8 mouse cellular contexts compared by ENCODE assay signal in the genomic region with DNA sequence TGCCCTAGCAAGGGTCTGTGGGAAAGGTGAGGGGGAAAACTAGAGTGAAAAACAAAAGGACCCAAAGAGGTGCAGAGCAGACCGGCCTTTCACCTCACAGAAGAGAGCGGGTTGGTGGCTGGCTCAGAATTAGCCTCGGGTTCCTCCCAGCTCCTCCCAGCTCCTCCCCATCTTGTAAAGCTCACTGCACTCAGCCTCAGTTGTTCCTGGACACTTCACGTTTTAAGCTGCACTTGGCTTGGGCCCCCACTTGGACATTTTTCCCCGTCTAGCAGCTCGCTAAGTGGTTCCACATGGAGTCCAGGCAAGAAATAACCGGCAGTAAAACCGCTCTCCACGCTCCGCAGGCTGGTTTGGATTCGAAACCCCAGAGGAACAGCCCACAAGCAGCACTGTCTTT. TPM values are rescaled to one million over a fixed set of nuclear protein-coding genes. Genes with fewer than 3 reads are reported as not detected.
DNase-seq lines count a peak whose midpoint lies in the region; ATAC-seq lines count a peak whose summit lies in the region.

No protein-coding gene starts in this region.

- ATAC-seq in heart, embryonic 16.5 days (replicated peaks; ENCODE audit: extremely low read depth, insufficient read depth, low FRiP score), result peak; percentile 54; the same call in 1 of the 2 replicates
- no peak for ATAC-seq in liver, embryonic 12.5 days
- 0 out of 2 replicates have a peak, but pooled peaks have one; percentile 18 for ATAC-seq in neural tube, embryonic 12.5 days (ENCODE audit: low FRiP score, low read depth)

- DNase-seq in ES-CJ7 (ENCODE audit: low read depth, low spot score), result peak; percentile 25
- DNase-seq in embryo, embryonic 11 days, result peak; percentile 72
- no peak for DNase-seq in cerebellum, postnatal 14 days
- no peak for DNase-seq in cerebellum, postnatal 36 days
- no peak for DNase-seq in layer of hippocampus, adult 11-12 months (ENCODE audit: low spot score)

- peak overlapping the region; percentile 61 for H3K4me2 ChIP-seq in heart, embryonic 16.5 days (ENCODE audit: low read depth, low read length)
- H3K4me2 ChIP-seq in liver, embryonic 12.5 days, result peak overlapping the region; percentile 42
- peak overlapping the region; percentile 43 for H3K4me2 ChIP-seq in neural tube, embryonic 12.5 days (replicated peaks)

- H3K9me3 ChIP-seq in heart, embryonic 16.5 days (replicated peaks; ENCODE audit: control insufficient read depth, low read length), result no peaks in the 10 kb centered on the region
- H3K9me3 ChIP-seq in liver, embryonic 12.5 days (replicated peaks), result peaks cover 9% of the 10 kb centered on the region; the same call in 1 of the 2 replicates
- no peaks in the 10 kb centered on the region for H3K9me3 ChIP-seq in neural tube, embryonic 12.5 days

- peak overlapping the region; percentile 59 for H3K9ac ChIP-seq in heart, embryonic 16.5 days (ENCODE audit: low read length)
- H3K9ac ChIP-seq in liver, embryonic 12.5 days, result no peak overlapping the region
- H3K9ac ChIP-seq in neural tube, embryonic 12.5 days, result no peak overlapping the region

- peak overlapping the region; percentile 33 for H3K4me3 ChIP-seq in heart, embryonic 16.5 days (ENCODE audit: low read length)
- H3K4me3 ChIP-seq in liver, embryonic 12.5 days, result no peak overlapping the region
- no peak overlapping the region for H3K4me3 ChIP-seq in neural tube, embryonic 12.5 days

- H3K27me3 ChIP-seq in heart, embryonic 16.5 days (ENCODE audit: control insufficient read depth, insufficient read depth, low read length), result no peaks in the 10 kb centered on the region
- peaks cover 88% of the 10 kb centered on the region for H3K27me3 ChIP-seq in liver, embryonic 12.5 days (replicated peaks)
- peaks cover 18% of the 10 kb centered on the region for H3K27me3 ChIP-seq in neural tube, embryonic 12.5 days (replicated peaks)

- WGBS in heart, embryonic 16.5 days, result 27% methylated on average over 11 of the region's 11 CpGs
- 35% methylated on average over 11 of the region's 11 CpGs for WGBS in liver, embryonic 12.5 days (ENCODE audit: insufficient replicate concordance)
- 31% methylated on average over 11 of the region's 11 CpGs for WGBS in neural tube, embryonic 12.5 days

- H3K4me1 ChIP-seq in heart, embryonic 16.5 days (ENCODE audit: control insufficient read depth, insufficient read depth, low read length), result peaks cover 27% of the 10 kb centered on the region
- peaks cover 13% of the 10 kb centered on the region; the same call in 1 of the 2 replicates for H3K4me1 ChIP-seq in liver, embryonic 12.5 days
- peaks cover 29% of the 10 kb centered on the region for H3K4me1 ChIP-seq in neural tube, embryonic 12.5 days

- peaks cover 6% of the 10 kb centered on the region; the same call in 1 of the 2 replicates for H3K36me3 ChIP-seq in heart, embryonic 16.5 days (ENCODE audit: control insufficient read depth, insufficient read depth)
- no peaks in the 10 kb centered on the region for H3K36me3 ChIP-seq in liver, embryonic 12.5 days
- no peaks in the 10 kb centered on the region for H3K36me3 ChIP-seq in neural tube, embryonic 12.5 days

- peak overlapping the region; percentile 92 for H3K27ac ChIP-seq in heart, embryonic 16.5 days (ENCODE audit: low read length)
- peak overlapping the region; percentile 74 for H3K27ac ChIP-seq in liver, embryonic 12.5 days
- H3K27ac ChIP-seq in neural tube, embryonic 12.5 days, result peak overlapping the region; percentile 63

RNA-seq across cellular contexts. Expression of a gene that starts 3.3 kb away (rescaled TPM):
- 12.8 TPM in 2 replicates for polyA plus RNA-seq in heart, embryonic 16.5 days (2015; fragmentation: Nextera tagmentation; extraction: Ambion mirVana)
- 1.8 and 2.2 TPM in 2 replicates for polyA plus RNA-seq in liver, embryonic 12.5 days (2016; fragmentation: Nextera tagmentation; extraction: Ambion mirVana)
- polyA plus RNA-seq in neural tube, embryonic 12.5 days (2016; fragmentation: Nextera tagmentation; extraction: Ambion mirVana), result 4.3 and 5.9 TPM in 2 replicates

Comparison
In these comparisons a context has a peak if more than half of its experiments do, and no peak if none do; other contexts are left out.
1. DNase-seq: peak in ES-CJ7 (single experiment) and embryo, embryonic 11 days (single experiment); none in cerebellum, postnatal 14 days (0 of 2), cerebellum, postnatal 36 days (0 of 2) and layer of hippocampus, adult 11-12 months (single experiment).
2. Peak in every context shown above with its lines, with median percentiles within 50 percentile points of each other: H3K27ac ChIP-seq and H3K4me2 ChIP-seq.